Mouse (Mus musculus): ENCODE measurements around the gene Trim7. TPM values are rescaled to one million over a fixed set of nuclear protein-coding genes. Genes with fewer than 3 reads are reported as not detected.
A peak's percentile ranks its signal among the peaks of the same experiment; 100 is the strongest.

Trim7 gene
- polyA plus RNA-seq, 1 experiment: 53.6 TPM

DNA sequence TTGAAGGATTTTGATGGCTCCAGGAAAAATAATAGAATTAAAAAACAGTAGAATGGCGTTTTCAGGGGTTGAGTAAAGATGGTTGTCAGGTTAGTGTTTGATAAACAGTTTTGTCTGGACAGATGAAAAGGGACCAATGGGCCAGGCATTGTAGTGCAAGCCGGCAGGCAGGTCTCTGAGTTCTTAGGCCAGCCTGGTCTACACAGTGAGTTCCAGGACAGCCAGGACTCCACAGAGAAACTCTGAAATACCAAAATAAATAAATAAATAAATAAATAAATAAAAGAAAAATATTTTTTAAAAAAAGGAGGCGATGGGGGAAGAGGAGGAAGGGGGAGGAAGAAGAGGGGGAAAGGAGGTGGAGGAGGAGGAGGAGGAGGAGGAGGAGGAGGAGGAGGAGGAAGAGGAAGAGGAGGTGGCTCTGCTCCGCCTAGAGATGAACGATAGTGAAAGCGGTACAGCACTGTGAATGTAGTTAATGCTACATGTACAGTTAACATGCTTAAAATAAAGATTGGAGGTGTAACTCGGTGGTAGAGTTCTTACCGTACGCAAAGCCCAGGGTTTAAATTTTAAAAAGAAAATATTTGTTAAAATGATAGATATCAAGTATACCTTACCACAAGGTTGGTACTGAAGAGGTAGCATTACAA is 7.3 kb downstream of the Trim7 start:
- no peak for DNase-seq (ENCODE audit: low read depth in 1 of 2, low spot score in 2 of 2)
- no peak for TF ChIP-seq CTCF (IDR thresholded peaks at IDR 0.05; ENCODE audit: extremely low read depth, insufficient read depth, insufficient read length, insufficient replicate concordance)
- no peak for TF ChIP-seq POLR2A (IDR thresholded peaks at IDR 0.05; ENCODE audit: low read depth, low read length)
- Histone ChIP-seq H3K4me1 (ENCODE audit: control insufficient read depth, insufficient read depth, insufficient read length) (no peaks in the 10 kb centered on the region; the same call in 1 of the 2 replicates), H3K36me3 (ENCODE audit: control insufficient read depth, insufficient read depth, low read length) (no peaks in the 10 kb centered on the region), H3K27me3 (ENCODE audit: control insufficient read depth, insufficient read depth, low read length) (no peaks in the 10 kb centered on the region), H3K4me3 (ENCODE audit: extremely low read depth, insufficient read depth, insufficient read length) (peak overlapping the region; percentile 74), H3K27ac (ENCODE audit: insufficient read depth, low read length) (no peak overlapping the region)
- WGBS: 14% methylated on average over 9 of the region's 9 CpGs

DNA sequence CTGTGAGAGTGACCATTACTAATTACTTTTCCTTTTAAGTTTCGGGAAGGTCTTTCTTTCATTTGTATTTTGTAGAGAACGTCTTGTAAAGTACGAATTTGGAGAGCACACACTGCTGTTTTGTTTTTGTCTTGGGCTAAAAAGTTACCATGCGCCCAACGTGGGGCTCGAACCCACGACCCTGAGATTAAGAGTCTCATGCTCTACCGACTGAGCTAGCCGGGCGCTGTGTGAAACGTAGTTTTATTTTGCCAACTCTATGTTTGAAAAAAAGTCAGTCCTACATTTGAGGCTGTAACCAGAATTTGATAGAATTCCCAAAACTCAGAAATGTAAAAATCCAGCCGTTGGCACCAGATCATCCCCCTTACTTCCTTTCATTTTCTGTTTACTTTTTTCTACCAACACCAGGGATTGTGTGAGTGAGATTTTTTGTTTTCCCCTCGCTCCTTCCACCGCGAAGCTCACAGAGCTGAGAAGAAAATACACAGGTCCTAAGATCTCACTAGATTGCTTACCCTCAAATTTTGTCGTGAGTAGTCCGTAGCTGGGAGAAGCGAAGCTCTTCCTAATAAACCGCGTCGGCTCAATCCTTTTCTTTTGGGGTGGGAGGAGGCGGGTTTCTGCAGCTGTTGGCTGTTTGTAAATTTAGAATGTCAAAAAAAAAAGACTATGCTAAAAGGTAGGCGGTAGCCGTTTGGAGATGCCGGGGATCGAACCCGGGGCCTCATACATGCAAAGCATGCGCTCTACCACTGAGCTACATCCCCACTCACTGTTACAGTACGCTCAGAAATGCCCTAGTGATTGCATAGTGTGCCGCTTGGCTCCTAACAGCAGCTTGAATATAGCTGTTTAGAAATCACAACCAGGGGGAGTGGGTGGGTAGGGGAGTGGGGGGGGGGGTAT is 8.0 kb downstream of the Trim7 start:
- DNase-seq (ENCODE audit: low read depth in 1 of 2, low spot score in 2 of 2): peak; percentile 84 to 86
- Histone ChIP-seq H3K4me3 (ENCODE audit: extremely low read depth, insufficient read depth, insufficient read length) (peak overlapping the region; percentile 74), H3K36me3 (ENCODE audit: control insufficient read depth, insufficient read depth, low read length) (no peaks in the 10 kb centered on the region), H3K27me3 (ENCODE audit: control insufficient read depth, insufficient read depth, low read length) (no peaks in the 10 kb centered on the region), H3K27ac (ENCODE audit: insufficient read depth, low read length) (peak overlapping the region; percentile 84), H3K4me1 (ENCODE audit: control insufficient read depth, insufficient read depth, insufficient read length) (no peaks in the 10 kb centered on the region; the same call in 1 of the 2 replicates)
- no peak for TF ChIP-seq CTCF (IDR thresholded peaks at IDR 0.05; ENCODE audit: extremely low read depth, insufficient read depth, insufficient read length, insufficient replicate concordance)
- no peak for TF ChIP-seq POLR2A (IDR thresholded peaks at IDR 0.05; ENCODE audit: low read depth, low read length)
- WGBS: under 1% methylated on average over 30 of the region's 30 CpGs

DNA sequence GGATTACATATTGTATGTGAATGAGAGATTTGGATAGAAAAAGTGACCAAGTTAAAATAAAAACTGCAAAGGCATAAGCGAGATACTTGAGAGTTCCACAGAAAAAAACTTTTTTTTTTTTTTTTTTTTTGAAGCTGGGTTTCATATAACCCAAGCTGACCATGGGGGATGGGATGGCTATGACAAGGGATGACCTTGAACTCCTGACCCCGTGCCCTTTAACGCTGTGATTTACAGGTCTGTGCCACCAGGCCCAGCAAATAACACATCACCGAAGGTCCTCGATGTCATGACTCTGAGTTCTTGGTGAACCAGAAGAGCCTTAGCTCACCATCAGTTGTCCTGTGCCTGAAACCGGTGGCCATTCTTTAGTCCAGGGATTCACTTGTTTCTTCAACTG is 10.0 kb downstream of the Trim7 start:
- no peak overlapping the region for H3K27ac ChIP-seq (ENCODE audit: insufficient read depth, low read length)
- no peaks in the 10 kb centered on the region; the same call in 1 of the 2 replicates for H3K36me3 ChIP-seq (ENCODE audit: control insufficient read depth, insufficient read depth, low read length)
- 84% methylated on average over 6 of the region's 6 CpGs for WGBS
- no peak overlapping the region for H3K4me3 ChIP-seq (ENCODE audit: extremely low read depth, insufficient read depth, insufficient read length)
- TF ChIP-seq CTCF (IDR thresholded peaks at IDR 0.05; ENCODE audit: extremely low read depth, insufficient read depth, insufficient read length, insufficient replicate concordance) (no peak), POLR2A (IDR thresholded peaks at IDR 0.05; ENCODE audit: low read depth, low read length) (no peak)
- H3K27me3 ChIP-seq (ENCODE audit: control insufficient read depth, insufficient read depth, low read length): no peaks in the 10 kb centered on the region
- no peak for DNase-seq (ENCODE audit: low read depth in 1 of 2, low spot score in 2 of 2)
- peaks cover 6% of the 10 kb centered on the region; the same call in 1 of the 2 replicates for H3K4me1 ChIP-seq (ENCODE audit: control insufficient read depth, insufficient read depth, insufficient read length)

DNA sequence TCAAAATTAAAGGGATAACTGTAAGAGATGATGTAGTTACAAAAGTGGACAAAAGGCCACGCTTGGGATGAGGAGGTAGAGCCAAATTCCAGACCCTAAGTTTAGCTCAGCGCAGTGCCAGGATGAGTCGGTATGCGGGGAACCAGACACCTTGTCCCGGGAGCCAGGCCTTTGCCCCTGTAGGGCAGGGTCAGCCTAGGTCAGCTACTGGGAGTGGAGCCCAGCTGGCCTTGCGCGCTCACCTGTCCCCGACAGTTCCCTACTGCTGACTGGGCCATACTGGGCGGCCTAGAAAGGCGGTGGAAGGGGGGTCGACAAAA is 11.0 kb downstream of the Trim7 start:
- H3K36me3 ChIP-seq (ENCODE audit: control insufficient read depth, insufficient read depth, low read length): no peaks in the 10 kb centered on the region; the same call in 1 of the 2 replicates
- peaks cover 12% of the 10 kb centered on the region; the same call in 1 of the 2 replicates for H3K4me1 ChIP-seq (ENCODE audit: control insufficient read depth, insufficient read depth, insufficient read length)
- no peak for DNase-seq (ENCODE audit: low read depth in 1 of 2, low spot score in 2 of 2)
- no peaks in the 10 kb centered on the region for H3K27me3 ChIP-seq (ENCODE audit: control insufficient read depth, insufficient read depth, low read length)
- WGBS: 56% methylated on average over 11 of the region's 11 CpGs
- H3K27ac ChIP-seq (ENCODE audit: insufficient read depth, low read length): peak overlapping the region; percentile 89
- peak overlapping the region; percentile 81 for H3K4me3 ChIP-seq (ENCODE audit: extremely low read depth, insufficient read depth, insufficient read length)
- no peak for TF ChIP-seq CTCF (IDR thresholded peaks at IDR 0.05; ENCODE audit: extremely low read depth, insufficient read depth, insufficient read length, insufficient replicate concordance)
- TF ChIP-seq POLR2A (IDR thresholded peaks at IDR 0.05; ENCODE audit: low read depth, low read length): no peak

GRCm38 (mm10) chr11:48837310-48838180 is 11.6 kb downstream of the Trim7 start:
- DNase-seq (ENCODE audit: low read depth in 1 of 2, low spot score in 2 of 2): peak in 1 of 2 experiments; percentile 74
- Histone ChIP-seq H3K4me3 (ENCODE audit: extremely low read depth, insufficient read depth, insufficient read length) (peak overlapping the region; percentile 81), H3K4me1 (ENCODE audit: control insufficient read depth, insufficient read depth, insufficient read length) (peaks cover 17% of the 10 kb centered on the region; the same call in 1 of the 2 replicates), H3K36me3 (ENCODE audit: control insufficient read depth, insufficient read depth, low read length) (no peaks in the 10 kb centered on the region; the same call in 1 of the 2 replicates), H3K27ac (ENCODE audit: insufficient read depth, low read length) (peak overlapping the region; percentile 89), H3K27me3 (ENCODE audit: control insufficient read depth, insufficient read depth, low read length) (no peaks in the 10 kb centered on the region)
- no peak; the same call in none of the 2 replicates for TF ChIP-seq POLR2A (IDR thresholded peaks at IDR 0.05; ENCODE audit: low read depth, low read length)
- no peak for TF ChIP-seq CTCF (IDR thresholded peaks at IDR 0.05; ENCODE audit: extremely low read depth, insufficient read depth, insufficient read length, insufficient replicate concordance)
- WGBS: 1% methylated on average over 77 of the region's 77 CpGs

GRCm38 (mm10) chr11:48838181-48838797 is 12.3 kb downstream of the Trim7 start:
- under 1% methylated on average over 16 of the region's 16 CpGs for WGBS
- peak; percentile 76 to 83 for DNase-seq (ENCODE audit: low read depth in 1 of 2, low spot score in 2 of 2)
- H3K4me3 ChIP-seq (ENCODE audit: extremely low read depth, insufficient read depth, insufficient read length): peak overlapping the region; percentile 81
- no peaks in the 10 kb centered on the region for H3K27me3 ChIP-seq (ENCODE audit: control insufficient read depth, insufficient read depth, low read length)
- TF ChIP-seq CTCF (IDR thresholded peaks at IDR 0.05; ENCODE audit: extremely low read depth, insufficient read depth, insufficient read length, insufficient replicate concordance) (no peak), POLR2A (IDR thresholded peaks at IDR 0.05; ENCODE audit: low read depth, low read length) (no peak)
- peak overlapping the region; percentile 89 for H3K27ac ChIP-seq (ENCODE audit: insufficient read depth, low read length)
- H3K4me1 ChIP-seq (ENCODE audit: control insufficient read depth, insufficient read depth, insufficient read length): peaks cover 24% of the 10 kb centered on the region; the same call in 1 of the 2 replicates
- H3K36me3 ChIP-seq (ENCODE audit: control insufficient read depth, insufficient read depth, low read length): no peaks in the 10 kb centered on the region; the same call in 1 of the 2 replicates
